19 mouse cellular contexts compared by ENCODE assay signal in the genomic region with DNA sequence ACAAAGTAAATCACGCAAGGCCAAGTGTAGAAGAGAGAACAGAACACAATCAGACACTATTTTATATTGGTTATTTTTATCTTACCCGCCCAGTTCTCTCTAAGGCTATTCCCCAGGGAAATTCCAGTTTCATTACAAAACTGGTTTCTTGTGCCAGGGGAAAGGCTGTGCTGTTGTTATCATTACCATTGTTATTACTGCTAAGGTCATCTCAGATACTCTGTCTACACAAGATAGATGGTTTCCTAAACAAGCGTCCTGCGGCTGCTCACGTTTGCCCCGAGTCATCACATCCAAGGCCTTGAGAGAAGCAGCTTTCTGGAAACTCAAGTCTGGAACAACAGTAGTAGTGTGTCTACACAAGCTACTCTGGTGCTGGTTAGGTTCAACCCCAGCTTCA. TPM values are rescaled to one million over a fixed set of nuclear protein-coding genes. Genes with fewer than 3 reads are reported as not detected.
DNase-seq lines count a peak whose midpoint lies in the region; ATAC-seq lines count a peak whose summit lies in the region.
"Had no signal": no experiment of that assay in that cellular context is flagged by ENCODE, and none has a peak within 500 bp of the region (broad histone marks: within the 10 kb centered on the region; RNA-seq: fewer than 3 reads in every experiment).

No protein-coding gene starts in this region.

- WGBS in heart, embryonic 16.5 days = 62% methylated on average over 6 of the region's 6 CpGs
- 90% methylated on average over 6 of the region's 6 CpGs for WGBS in midbrain, embryonic 11.5 days
- WGBS in midbrain, embryonic 15.5 days = 91% methylated on average over 6 of the region's 6 CpGs

- no peak overlapping the region for H3K27ac ChIP-seq in heart, embryonic 16.5 days (ENCODE audit: low read length)
- H3K27ac ChIP-seq in midbrain, embryonic 11.5 days (ENCODE audit: low read depth, low read length) = no peak overlapping the region
- H3K27ac ChIP-seq in midbrain, embryonic 15.5 days = no peak overlapping the region
- H3K27ac ChIP-seq: hindbrain, embryonic 13.5 days; limb, embryonic 12.5 days; liver, embryonic 15.5 days had no signal

- intact Hi-C loops in heart, postnatal 14 days (cut with DNase I) = no loop called here

- H3K4me3 ChIP-seq in heart, embryonic 16.5 days (ENCODE audit: low read length) = no peak overlapping the region
- no peak overlapping the region for H3K4me3 ChIP-seq in midbrain, embryonic 11.5 days (ENCODE audit: low read depth, low read length)
- H3K4me3 ChIP-seq in midbrain, embryonic 15.5 days = no peak overlapping the region
- H3K4me3 ChIP-seq: heart, embryonic 12.5 days; hindbrain, embryonic 13.5 days; limb, embryonic 12.5 days; liver, embryonic 15.5 days had no signal

- DNase-seq in adrenal gland, adult 2 months = peak; percentile 42
- no peak for DNase-seq in adrenal gland, postnatal 25 days
- DNase-seq in heart, postnatal 14 days = no peak
- peak; percentile 70 for DNase-seq in midbrain, embryonic 11.5 days (ENCODE audit: low spot score, missing footprints)
- peak; percentile 40 to 58 for DNase-seq in kidney, postnatal 36 days
- no peak for DNase-seq in right cerebral cortex, postnatal 14 days
- DNase-seq: cerebellum, postnatal 10 days; gastrocnemius, postnatal 10 days; layer of hippocampus, adult 9-11 months; midbrain, embryonic 14.5 days; spleen, adult 18-20 months had no signal

- no peak overlapping the region for H3K4me2 ChIP-seq in heart, embryonic 16.5 days (ENCODE audit: low read depth, low read length)
- H3K4me2 ChIP-seq in midbrain, embryonic 11.5 days = no peak overlapping the region
- no peak overlapping the region for H3K4me2 ChIP-seq in midbrain, embryonic 15.5 days
- H3K4me2 ChIP-seq: heart, embryonic 12.5 days; hindbrain, embryonic 13.5 days; limb, embryonic 12.5 days; liver, embryonic 15.5 days had no signal

- no peak overlapping the region for H3K9ac ChIP-seq in heart, embryonic 16.5 days (ENCODE audit: low read length)
- H3K9ac ChIP-seq in midbrain, embryonic 11.5 days (ENCODE audit: low read length) = no peak overlapping the region
- H3K9ac ChIP-seq in midbrain, embryonic 15.5 days = no peak overlapping the region
- H3K9ac ChIP-seq: heart, embryonic 12.5 days; hindbrain, embryonic 13.5 days; limb, embryonic 12.5 days; liver, embryonic 15.5 days had no signal

- no peaks in the 10 kb centered on the region for H3K36me3 ChIP-seq in heart, embryonic 16.5 days (ENCODE audit: control insufficient read depth, insufficient read depth)
- H3K36me3 ChIP-seq in midbrain, embryonic 11.5 days (ENCODE audit: control insufficient read depth, insufficient read depth, low read length) = no peaks in the 10 kb centered on the region
- no peaks in the 10 kb centered on the region for H3K36me3 ChIP-seq in midbrain, embryonic 15.5 days (replicated peaks)
- H3K36me3 ChIP-seq: heart, embryonic 12.5 days; hindbrain, embryonic 13.5 days; limb, embryonic 12.5 days; liver, embryonic 15.5 days had no signal

- no peaks in the 10 kb centered on the region for H3K27me3 ChIP-seq in heart, embryonic 16.5 days (ENCODE audit: control insufficient read depth, insufficient read depth, low read length)
- H3K27me3 ChIP-seq in midbrain, embryonic 11.5 days (ENCODE audit: control insufficient read depth, insufficient read depth, low read length) = no peaks in the 10 kb centered on the region
- no peaks in the 10 kb centered on the region for H3K27me3 ChIP-seq in midbrain, embryonic 15.5 days (replicated peaks)
- H3K27me3 ChIP-seq: CH12.LX; heart, embryonic 12.5 days; hindbrain, embryonic 13.5 days; limb, embryonic 12.5 days; liver, embryonic 15.5 days had no signal

- no peaks in the 10 kb centered on the region for H3K9me3 ChIP-seq in heart, embryonic 16.5 days (replicated peaks; ENCODE audit: control insufficient read depth, low read length)
- no peaks in the 10 kb centered on the region for H3K9me3 ChIP-seq in midbrain, embryonic 11.5 days (ENCODE audit: control insufficient read depth, low read length)
- no peaks in the 10 kb centered on the region for H3K9me3 ChIP-seq in midbrain, embryonic 15.5 days
- H3K9me3 ChIP-seq: heart, embryonic 12.5 days; hindbrain, embryonic 13.5 days; limb, embryonic 12.5 days; liver, embryonic 15.5 days had no signal

- peaks cover 13% of the 10 kb centered on the region; the same call in 1 of the 2 replicates for H3K4me1 ChIP-seq in heart, embryonic 16.5 days (ENCODE audit: control insufficient read depth, insufficient read depth, low read length)
- H3K4me1 ChIP-seq in midbrain, embryonic 11.5 days (ENCODE audit: control insufficient read depth, insufficient read depth, low read length) = no peaks in the 10 kb centered on the region
- no peaks in the 10 kb centered on the region; the same call in 1 of the 2 replicates for H3K4me1 ChIP-seq in midbrain, embryonic 15.5 days
- H3K4me1 ChIP-seq: hindbrain, embryonic 13.5 days; liver, embryonic 15.5 days had no signal

- peak; percentile 46; the same call in 1 of the 2 replicates for ATAC-seq in heart, embryonic 16.5 days (replicated peaks; ENCODE audit: extremely low read depth, insufficient read depth, low FRiP score)
- no peak for ATAC-seq in midbrain, embryonic 11.5 days (ENCODE audit: low FRiP score)
- ATAC-seq in midbrain, embryonic 15.5 days (replicated peaks) = no peak
- ATAC-seq: intestine, embryonic 16.5 days had no signal

RNA-seq across cellular contexts. Expression of a gene that starts 19.8 kb away (rescaled TPM):
- 1 to 10 TPM; 3.7 to 6.4 TPM for total RNA-seq in adrenal gland, adult 2 months (2021)
- polyA plus RNA-seq in adrenal gland, adult 2 months (2012; rRNA removed) = 1.2 and 1.7 TPM in 2 replicates
- total RNA-seq in adrenal gland, postnatal 25 days (2021) = 5.4 and 5.7 TPM in 2 replicates
- polyA plus RNA-seq in heart, embryonic 16.5 days (2015; fragmentation: Nextera tagmentation; extraction: Ambion mirVana) = 9.3 and 10.4 TPM in 2 replicates
- total RNA-seq in heart, postnatal 14 days (2021) = 1 to 10 TPM; 5.6 to 7.0 TPM
- 5.7 and 6.2 TPM in 2 replicates for polyA plus RNA-seq in midbrain, embryonic 11.5 days (2014; fragmentation: Nextera tagmentation; extraction: Ambion mirVana)
- 15.6 and 15.7 TPM in 2 replicates for polyA plus RNA-seq in midbrain, embryonic 15.5 days (2015; fragmentation: Nextera tagmentation; extraction: Ambion mirVana)

Comparison
In these comparisons a context has a peak if more than half of its experiments do, and no peak if none do; other contexts are left out.
1. DNase-seq: peak in adrenal gland, adult 2 months (single experiment), midbrain, embryonic 11.5 days (single experiment) and kidney, postnatal 36 days (2 of 2); none in adrenal gland, postnatal 25 days (single experiment), heart, postnatal 14 days (0 of 2) and right cerebral cortex, postnatal 14 days (single experiment).